Mouse (Mus musculus): ENCODE measurements around the gene Tomm20.

Tomm20 gene

GRCm38 (mm10) chr8:126951900-126952636 is 6.4 kb upstream of the Tomm20 start:
- DNase-seq = no peak

GRCm38 (mm10) chr8:126949527-126949926 is 3.9 kb upstream of the Tomm20 start:
- DNase-seq = no peak

- DNase-seq = no peak
Measured at GRCm38 (mm10) chr8:126946444-126946843, 800 bp upstream of the Tomm20 start.

GRCm38 (mm10) chr8:126944781-126945691 is 608 bp downstream of the Tomm20 start:
- DNase-seq = peak; percentile 34 to 68

- DNase-seq = no peak
Measured at GRCm38 (mm10) chr8:126943565-126943964, 2.1 kb downstream of the Tomm20 start.

- no peak for DNase-seq
Measured at GRCm38 (mm10) chr8:126937337-126937736, 8.3 kb downstream of the Tomm20 start.

GRCm38 (mm10) chr8:126935932-126936331 is 9.7 kb downstream of the Tomm20 start:
- peak in 1 of 2 experiments; percentile 34 for DNase-seq

- no peak for DNase-seq
Measured at GRCm38 (mm10) chr8:126935387-126935786, 10.3 kb downstream of the Tomm20 start.

GRCm38 (mm10) chr8:126932656-126933055 is 13.0 kb downstream of the Tomm20 start:
- DNase-seq = no peak

- DNase-seq = no peak
Measured at GRCm38 (mm10) chr8:126932249-126932648, 13.4 kb downstream of the Tomm20 start.

- DNase-seq = no peak
Measured at GRCm38 (mm10) chr8:126931720-126932119, 13.9 kb downstream of the Tomm20 start.

GRCm38 (mm10) chr8:126929607-126930161 is 16.0 kb downstream of the Tomm20 start:
- peak; percentile 84 for DNase-seq

- DNase-seq = peak; percentile 57 to 61
Measured at GRCm38 (mm10) chr8:126928755-126929505, 16.7 kb downstream of the Tomm20 start.

- DNase-seq = no peak
Measured at GRCm38 (mm10) chr8:126928028-126928427, 17.6 kb downstream of the Tomm20 start.

- no peak for DNase-seq
Measured at GRCm38 (mm10) chr8:126927058-126927457, 18.6 kb downstream of the Tomm20 start.

- no peak for DNase-seq
Measured at GRCm38 (mm10) chr8:126922981-126923380, 22.7 kb downstream of the Tomm20 start.

GRCm38 (mm10) chr8:126921432-126921831 is 24.2 kb downstream of the Tomm20 start:
- no peak for DNase-seq

- DNase-seq = peak; percentile 86 to 87
Measured at GRCm38 (mm10) chr8:126920845-126921244, 24.8 kb downstream of the Tomm20 start.

GRCm38 (mm10) chr8:126920386-126920785 is 25.3 kb downstream of the Tomm20 start:
- DNase-seq = no peak

GRCm38 (mm10) chr8:126919703-126920102 is 25.9 kb downstream of the Tomm20 start:
- DNase-seq = no peak

- no peak for DNase-seq
Measured at GRCm38 (mm10) chr8:126919255-126919654, 26.4 kb downstream of the Tomm20 start.

GRCm38 (mm10) chr8:126918356-126918755 is 27.3 kb downstream of the Tomm20 start:
- DNase-seq = no peak

All from cerebellum, postnatal 14 days (tissue).